Mouse (Mus musculus): ENCODE results near the gene Ric3.

Gene Ric3

DNA sequence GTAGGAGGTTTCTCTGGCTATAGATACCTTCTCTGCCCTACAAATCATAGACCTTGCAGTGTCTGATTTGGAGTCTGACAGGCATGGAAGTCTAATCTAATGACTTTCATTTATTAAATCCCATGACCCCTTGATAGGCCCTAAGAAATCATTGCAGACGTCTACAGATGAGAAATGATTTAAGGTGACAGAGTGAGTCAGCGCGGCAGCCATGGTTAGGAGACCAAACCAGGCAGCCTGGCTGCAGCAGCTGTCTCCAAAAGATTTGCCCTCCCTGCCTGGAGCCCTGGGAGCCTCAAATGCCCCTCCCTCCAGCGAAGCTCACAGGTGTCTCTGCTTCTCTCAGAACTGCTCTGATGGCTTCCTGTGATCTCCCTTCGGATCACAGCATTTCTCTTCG is 87.0 kb downstream of the Ric3 start:
- DNase-seq: no peak

- no peak for DNase-seq
Observed at GRCm38 (mm10) chr7:108993881-108994291, 89.2 kb downstream of the Ric3 start.

DNA sequence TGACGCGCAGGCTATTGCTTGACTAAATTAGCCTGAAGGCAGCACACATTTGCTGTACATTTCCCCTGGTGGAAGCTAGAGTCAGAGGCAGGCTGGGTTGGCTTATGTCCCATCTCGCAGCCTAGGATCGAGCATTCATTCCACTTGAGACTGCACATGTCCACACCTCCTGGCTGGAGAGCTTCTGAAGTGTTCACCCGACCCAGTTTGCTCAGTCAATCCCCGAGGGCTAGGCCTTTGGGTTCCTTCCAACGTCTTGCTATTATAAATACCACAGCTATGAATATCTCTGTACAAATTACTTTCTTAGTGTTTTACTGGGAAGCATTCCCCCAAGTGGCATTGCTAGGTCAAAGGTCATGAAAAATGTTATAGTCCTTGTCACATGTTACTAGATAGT is 89.9 kb downstream of the Ric3 start:
- peak; percentile 14 to 18 for DNase-seq

GRCm38 (mm10) chr7:108991207-108991606 is 91.9 kb downstream of the Ric3 start:
- no peak for DNase-seq

- no peak for DNase-seq
Observed at GRCm38 (mm10) chr7:108985934-108986708, 97.0 kb downstream of the Ric3 start.

Measured in kidney, postnatal 4 days (tissue).